Mouse (Mus musculus): Measurements from ENCODE around the gene Cfap97d1. TPM values are rescaled to one million over a fixed set of nuclear protein-coding genes. Genes with fewer than 3 reads are reported as not detected.

Cfap97d1 gene
- polyA plus RNA-seq, 1 experiment from 2014 or later: not detected

DNA sequence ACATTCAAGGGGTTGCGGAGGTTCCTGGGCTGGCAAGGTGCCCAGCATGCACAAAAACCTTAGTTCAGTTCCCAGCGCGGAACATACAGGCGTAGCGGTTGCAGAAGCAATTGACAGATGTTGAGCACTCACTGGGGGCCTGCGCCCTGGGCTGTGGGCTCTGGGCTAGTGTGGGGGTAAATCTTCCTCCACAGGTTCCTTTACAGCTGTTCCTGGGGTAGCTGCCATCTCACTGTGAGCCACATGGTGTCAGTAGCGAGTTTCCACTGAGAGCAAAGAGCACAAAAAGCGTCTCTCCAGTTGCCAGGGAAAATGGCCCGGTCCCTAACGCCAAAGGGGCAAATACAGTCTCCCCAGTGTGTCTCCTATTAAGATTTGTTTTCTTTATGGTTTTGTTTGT, 1.9 kb downstream of the Cfap97d1 start:
- H3K9me3 ChIP-seq (ENCODE audit: control insufficient read depth): no peaks in the 10 kb centered on the region
- no peaks in the 10 kb centered on the region for H3K27me3 ChIP-seq (replicated peaks; ENCODE audit: control insufficient read depth, insufficient read depth, low read length)
- peaks cover 5% of the 10 kb centered on the region; the same call in 1 of the 2 replicates for H3K4me1 ChIP-seq (replicated peaks; ENCODE audit: control insufficient read depth, insufficient read depth, low read length)
- H3K36me3 ChIP-seq (ENCODE audit: control insufficient read depth, insufficient read depth): peaks cover 8% of the 10 kb centered on the region; the same call in 1 of the 2 replicates
- H3K9ac ChIP-seq (ENCODE audit: low read depth, low read length): no peak overlapping the region
- no peak for ATAC-seq
- no peak overlapping the region for H3K27ac ChIP-seq (ENCODE audit: low read depth, low read length)
- 0 out of 2 replicates have a peak overlapping the region, but pooled peaks have one; percentile 0 for H3K4me2 ChIP-seq (replicated peaks; ENCODE audit: low read depth)
- H3K4me3 ChIP-seq (ENCODE audit: low read depth, low read length): no peak overlapping the region
- peak; percentile 96 for TF ChIP-seq CTCF (IDR thresholded peaks at IDR 0.05; ENCODE audit: low read depth)
- whole genome bisulfite sequencing: 3% methylated on average over 10 of the region's 10 CpGs

DNA sequence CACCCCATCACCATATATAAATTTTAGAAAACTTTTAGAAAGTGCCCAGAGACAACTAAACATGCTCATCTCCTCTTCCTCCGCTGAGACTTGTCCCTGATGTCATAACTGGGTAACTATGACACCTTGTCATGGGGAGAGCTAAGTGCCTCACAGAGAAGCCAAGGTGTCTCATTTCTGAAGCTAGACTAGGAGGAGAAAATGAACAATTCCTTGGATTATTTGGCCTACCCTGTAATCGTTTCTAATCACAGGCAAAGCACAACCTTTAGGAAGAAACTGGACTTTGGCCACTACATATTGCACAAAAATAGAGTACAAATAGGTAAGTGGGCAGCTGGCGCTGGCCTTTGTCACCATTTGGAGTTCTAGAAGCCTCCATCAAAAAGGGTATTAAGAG, 2.8 kb downstream of the Cfap97d1 start, which contains the start of gene Dusp3:
Gene Dusp3 (minus strand): TSS at position 101 of the 400 bp plus-strand sequence.
- no peaks in the 10 kb centered on the region for H3K27me3 ChIP-seq (replicated peaks; ENCODE audit: control insufficient read depth, insufficient read depth, low read length)
- 58% methylated on average over 3 of the region's 3 CpGs for WGBS
- H3K9ac ChIP-seq (ENCODE audit: low read depth, low read length): no peak within 1 kb of the TSS
- no peaks in the 10 kb centered on the region for H3K9me3 ChIP-seq (ENCODE audit: control insufficient read depth)
- H3K27ac ChIP-seq (ENCODE audit: low read depth, low read length): no peak within 1 kb of the TSS
- peaks cover 5% of the 10 kb centered on the region; the same call in 1 of the 2 replicates for H3K4me1 ChIP-seq (replicated peaks; ENCODE audit: control insufficient read depth, insufficient read depth, low read length)
- peaks cover 8% of the 10 kb centered on the region; the same call in 1 of the 2 replicates for H3K36me3 ChIP-seq (ENCODE audit: control insufficient read depth, insufficient read depth)
- H3K4me2 ChIP-seq (replicated peaks; ENCODE audit: low read depth): 0 out of 2 replicates have a peak within 1 kb of the TSS, but pooled peaks have one; percentile 0
- TF ChIP-seq CTCF (IDR thresholded peaks at IDR 0.05; ENCODE audit: low read depth): no peak
- ATAC-seq: no peak
- no peak within 1 kb of the TSS for H3K4me3 ChIP-seq (ENCODE audit: low read depth, low read length)

DNA sequence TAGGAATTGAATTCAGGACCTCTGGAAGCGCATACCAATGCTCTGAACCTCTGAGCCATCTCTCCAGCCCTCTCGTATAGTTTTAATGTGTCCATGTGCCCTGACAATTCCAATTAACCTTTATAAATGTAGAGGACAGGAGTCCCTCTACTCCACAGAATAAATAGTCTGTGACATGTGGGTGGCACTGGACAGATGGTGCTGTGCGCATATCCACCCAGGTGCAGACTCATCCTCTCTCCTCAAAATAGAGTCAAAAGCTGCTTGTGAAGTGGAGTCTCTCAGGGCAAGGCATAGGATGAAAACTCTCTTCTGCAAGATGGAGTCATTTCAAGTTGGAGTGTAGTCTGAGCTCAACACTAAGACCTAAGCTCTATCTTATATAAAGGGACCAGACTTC, 6.2 kb downstream of the Cfap97d1 start:
- 83% methylated on average over 3 of the region's 3 CpGs for WGBS
- no peak overlapping the region for H3K4me2 ChIP-seq (replicated peaks; ENCODE audit: low read depth)
- no peak overlapping the region for H3K4me3 ChIP-seq (ENCODE audit: low read depth, low read length)
- H3K9ac ChIP-seq (ENCODE audit: low read depth, low read length): no peak overlapping the region
- H3K4me1 ChIP-seq (replicated peaks; ENCODE audit: control insufficient read depth, insufficient read depth, low read length): no peaks in the 10 kb centered on the region
- no peak for TF ChIP-seq CTCF (IDR thresholded peaks at IDR 0.05; ENCODE audit: low read depth)
- no peaks in the 10 kb centered on the region for H3K36me3 ChIP-seq (ENCODE audit: control insufficient read depth, insufficient read depth)
- H3K9me3 ChIP-seq (ENCODE audit: control insufficient read depth): no peaks in the 10 kb centered on the region
- no peaks in the 10 kb centered on the region for H3K27me3 ChIP-seq (replicated peaks; ENCODE audit: control insufficient read depth, insufficient read depth, low read length)
- no peak for ATAC-seq
- H3K27ac ChIP-seq (ENCODE audit: low read depth, low read length): no peak overlapping the region

DNA sequence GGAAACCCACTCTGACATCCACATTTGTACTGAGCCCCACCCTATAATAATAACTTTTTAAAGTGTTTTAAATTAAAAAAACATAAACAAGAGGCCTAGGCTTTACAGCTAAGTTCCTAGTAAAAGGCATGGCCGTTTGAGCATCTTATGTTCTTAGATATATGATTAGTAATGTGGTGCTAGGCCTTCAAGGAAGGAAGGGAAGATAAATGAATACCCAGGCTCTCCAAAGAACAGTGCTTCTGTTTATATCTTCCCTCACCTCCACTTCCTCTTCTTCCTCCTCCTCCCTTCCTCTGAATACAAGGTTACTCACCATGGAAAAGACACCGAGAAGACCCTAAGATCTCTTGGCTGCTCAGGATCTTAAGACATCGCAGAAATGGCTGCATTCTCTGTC, 7.7 kb downstream of the Cfap97d1 start:
- no peaks in the 10 kb centered on the region for H3K36me3 ChIP-seq (ENCODE audit: control insufficient read depth, insufficient read depth)
- ATAC-seq: no peak
- TF ChIP-seq CTCF (IDR thresholded peaks at IDR 0.05; ENCODE audit: low read depth): no peak
- H3K27me3 ChIP-seq (replicated peaks; ENCODE audit: control insufficient read depth, insufficient read depth, low read length): no peaks in the 10 kb centered on the region
- H3K9ac ChIP-seq (ENCODE audit: low read depth, low read length): no peak overlapping the region
- H3K4me3 ChIP-seq (ENCODE audit: low read depth, low read length): no peak overlapping the region
- H3K4me1 ChIP-seq (replicated peaks; ENCODE audit: control insufficient read depth, insufficient read depth, low read length): no peaks in the 10 kb centered on the region
- no peaks in the 10 kb centered on the region for H3K9me3 ChIP-seq (ENCODE audit: control insufficient read depth)
- H3K27ac ChIP-seq (ENCODE audit: low read depth, low read length): no peak overlapping the region
- WGBS: 71% methylated on average over 3 of the region's 3 CpGs
- no peak overlapping the region for H3K4me2 ChIP-seq (replicated peaks; ENCODE audit: low read depth)

DNA sequence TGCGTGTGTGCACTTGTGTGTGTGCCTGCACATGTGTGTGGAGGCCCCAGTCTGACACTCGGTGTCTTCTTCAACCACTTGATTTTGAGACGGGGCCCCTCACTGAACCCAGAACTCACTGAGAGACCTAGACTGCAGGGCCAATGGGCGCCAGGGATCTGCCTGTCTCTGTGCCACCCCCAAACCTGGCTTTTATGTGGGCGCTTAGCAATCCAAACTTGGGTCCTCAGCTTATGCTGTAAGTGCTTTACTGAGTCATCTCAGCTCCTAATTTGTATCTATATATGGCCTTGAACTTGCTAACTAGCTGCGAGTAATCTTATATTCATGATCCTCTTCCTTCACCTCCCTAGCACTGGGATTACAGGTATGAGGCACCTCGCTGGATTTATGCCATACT, 8.3 kb downstream of the Cfap97d1 start:
- Histone ChIP-seq H3K4me1 (replicated peaks; ENCODE audit: control insufficient read depth, insufficient read depth, low read length) (no peaks in the 10 kb centered on the region), H3K36me3 (ENCODE audit: control insufficient read depth, insufficient read depth) (no peaks in the 10 kb centered on the region), H3K27ac (ENCODE audit: low read depth, low read length) (no peak overlapping the region), H3K4me2 (replicated peaks; ENCODE audit: low read depth) (no peak overlapping the region), H3K27me3 (replicated peaks; ENCODE audit: control insufficient read depth, insufficient read depth, low read length) (no peaks in the 10 kb centered on the region), H3K9ac (ENCODE audit: low read depth, low read length) (no peak overlapping the region), H3K9me3 (ENCODE audit: control insufficient read depth) (no peaks in the 10 kb centered on the region), H3K4me3 (ENCODE audit: low read depth, low read length) (no peak overlapping the region)
- no peak for ATAC-seq
- 86% methylated on average over 7 of the region's 7 CpGs for WGBS
- TF ChIP-seq CTCF (IDR thresholded peaks at IDR 0.05; ENCODE audit: low read depth): no peak

DNA sequence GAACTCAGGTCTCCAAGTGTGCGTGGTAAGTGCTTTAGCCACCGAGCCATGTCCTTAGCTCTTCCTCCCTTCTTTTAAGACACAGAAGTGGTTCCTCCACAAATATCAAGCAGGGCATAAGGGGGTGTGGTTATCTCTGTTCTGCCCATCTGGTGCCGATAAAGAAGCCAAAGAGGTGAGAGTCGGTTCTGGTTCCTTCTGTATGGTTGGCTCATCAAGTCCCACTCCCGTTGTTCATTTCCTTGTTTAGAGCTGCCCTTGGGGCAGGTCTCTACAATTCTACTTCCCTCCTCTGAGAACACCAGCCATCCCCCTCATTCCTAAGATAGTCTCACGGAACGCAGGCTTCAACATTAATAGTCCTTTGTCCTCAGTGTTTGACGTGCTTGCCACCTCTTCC, 10.0 kb downstream of the Cfap97d1 start:
- H3K4me1 ChIP-seq (replicated peaks; ENCODE audit: control insufficient read depth, insufficient read depth, low read length): no peaks in the 10 kb centered on the region
- no peak overlapping the region for H3K9ac ChIP-seq (ENCODE audit: low read depth, low read length)
- H3K36me3 ChIP-seq (ENCODE audit: control insufficient read depth, insufficient read depth): no peaks in the 10 kb centered on the region
- no peak for ATAC-seq
- H3K4me2 ChIP-seq (replicated peaks; ENCODE audit: low read depth): no peak overlapping the region
- H3K27me3 ChIP-seq (replicated peaks; ENCODE audit: control insufficient read depth, insufficient read depth, low read length): no peaks in the 10 kb centered on the region
- H3K9me3 ChIP-seq (ENCODE audit: control insufficient read depth): no peaks in the 10 kb centered on the region
- TF ChIP-seq CTCF (IDR thresholded peaks at IDR 0.05; ENCODE audit: low read depth): no peak
- WGBS: 59% methylated on average over 8 of the region's 8 CpGs
- no peak overlapping the region for H3K4me3 ChIP-seq (ENCODE audit: low read depth, low read length)
- no peak overlapping the region for H3K27ac ChIP-seq (ENCODE audit: low read depth, low read length)

DNA sequence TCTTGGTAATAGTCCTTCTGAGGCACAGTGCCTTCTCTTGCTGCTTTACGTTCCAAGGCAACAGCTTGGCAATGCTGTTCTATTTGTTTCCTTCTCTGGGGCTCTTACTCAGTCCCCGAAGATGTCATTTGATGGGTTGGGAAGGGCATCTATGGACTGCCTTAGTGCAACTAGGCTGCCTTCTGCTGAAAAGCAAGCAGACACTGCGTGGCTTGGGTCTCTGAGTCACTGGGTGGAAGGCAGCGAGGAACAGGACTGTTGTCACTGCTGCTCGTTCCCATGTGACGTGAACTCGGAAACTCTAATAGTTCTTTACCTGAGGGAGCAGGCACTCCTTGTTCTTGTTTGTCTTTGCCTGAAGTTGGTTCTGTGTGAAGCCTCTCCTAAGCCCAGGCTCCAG, 11.9 kb downstream of the Cfap97d1 start:
- Histone ChIP-seq H3K4me1 (replicated peaks; ENCODE audit: control insufficient read depth, insufficient read depth, low read length) (no peaks in the 10 kb centered on the region), H3K4me3 (ENCODE audit: low read depth, low read length) (no peak overlapping the region), H3K4me2 (replicated peaks; ENCODE audit: low read depth) (no peak overlapping the region), H3K27me3 (replicated peaks; ENCODE audit: control insufficient read depth, insufficient read depth, low read length) (no peaks in the 10 kb centered on the region), H3K36me3 (ENCODE audit: control insufficient read depth, insufficient read depth) (peaks cover 5% of the 10 kb centered on the region; the same call in 1 of the 2 replicates), H3K9me3 (ENCODE audit: control insufficient read depth) (no peaks in the 10 kb centered on the region), H3K9ac (ENCODE audit: low read depth, low read length) (no peak overlapping the region), H3K27ac (ENCODE audit: low read depth, low read length) (peak overlapping the region; percentile 9; the same call in 1 of the 2 replicates)
- no peak for TF ChIP-seq CTCF (IDR thresholded peaks at IDR 0.05; ENCODE audit: low read depth)
- ATAC-seq: no peak
- 78% methylated on average over 7 of the region's 7 CpGs for WGBS

Measured in intestine, postnatal 0 days (tissue).